Mouse (Mus musculus): ENCODE data around the gene Tex48. TPM values are rescaled to one million over a fixed set of nuclear protein-coding genes. Genes with fewer than 3 reads are reported as not detected.
A peak's percentile ranks its signal among the peaks of the same experiment; 100 is the strongest.

Tex48 gene
- total RNA-seq (2012; rRNA removed) = not detected in 2 replicates
- total RNA-seq (2014; rRNA removed) = not detected in 2 replicates
- not detected in 2 replicates for polyA plus RNA-seq (2012; ENCODE audit: insufficient read length, low read depth)

- DNase-seq (ENCODE audit: extremely low read depth) = peak; percentile 67
Observed at GRCm38 (mm10) chr4:63622378-63622835, at the start of gene Tex48. Gene Tex48, minus strand, starts transcription at chr4:63622428.

GRCm38 (mm10) chr4:63668255-63668654, 46.0 kb upstream of the Tex48 start:
- in situ Hi-C loops (cut with MboI; ENCODE audit: low pct_ligation_motif_present, low pct_unique_long_range_greater_than_20kb, low sequenced_read_pairs) (no loop called here), dilution Hi-C loops (cut with MboI; ENCODE audit: extremely low pct_ligation_motif_present, extremely low pct_unique_long_range_greater_than_20kb, low sequenced_read_pairs) (no loop called here)
- no peaks in the 10 kb centered on the region for H3K36me3 ChIP-seq (replicated peaks in 1 of 2; ENCODE audit: control insufficient read depth in 1 of 2, insufficient read depth in 1 of 2, low read length in 1 of 2)
- peaks cover 17 to 24% of the 10 kb centered on the region in 2 experiments for H3K4me1 ChIP-seq (ENCODE audit: control insufficient read depth in 1 of 2, insufficient read depth in 2 of 2)
- H3K9me3 ChIP-seq (replicated peaks; ENCODE audit: low read length) = no peaks in the 10 kb centered on the region
- no peak overlapping the region for H3K9ac ChIP-seq (ENCODE audit: insufficient read depth, low read depth)
- H3K4me3 ChIP-seq (replicated peaks in 1 of 3; ENCODE audit: low read depth in 2 of 3, low read length in 2 of 3, poor library complexity in 1 of 3) = no peak overlapping the region
- peak; percentile 94 for DNase-seq (ENCODE audit: extremely low read depth)
- peaks cover 17% of the 10 kb centered on the region for H3K27me3 ChIP-seq (replicated peaks)
- peak overlapping the region; percentile 50 for H3K4me2 ChIP-seq (ENCODE audit: insufficient read depth, low read depth, poor library complexity, severe bottlenecking)
- no peak overlapping the region for H3K27ac ChIP-seq (ENCODE audit: insufficient read depth, low read depth)
- no peaks in the 10 kb centered on the region for H3K79me2 ChIP-seq (replicated peaks; ENCODE audit: control insufficient read depth, extremely low read depth, insufficient read depth, poor library complexity, severe bottlenecking)
- TF ChIP-seq CHD2 (IDR thresholded peaks at IDR 0.05; ENCODE audit: low read length) (no peak), RAD21 (IDR thresholded peaks at IDR 0.05; ENCODE audit: low read depth, low read length) (no peak; the same call in 1 of the 2 replicates), TCF12 (IDR thresholded peaks at IDR 0.05; ENCODE audit: low read depth, low read length) (peak; percentile 54), USF2 (conservative IDR thresholded peaks at IDR 0.05; ENCODE audit: low read depth, low read length) (no peak), SIN3A (IDR thresholded peaks at IDR 0.05; ENCODE audit: low read length) (no peak), BHLHE40 (IDR thresholded peaks at IDR 0.05; ENCODE audit: low read depth, low read length) (peak; percentile 82), MAZ (IDR thresholded peaks at IDR 0.05; ENCODE audit: low read depth, low read length) (peak; percentile 57; the same call in 1 of the 2 replicates), POLR2A (IDR thresholded peaks at IDR 0.05; ENCODE audit: low read depth, low read length) (no peak), USF1 (IDR thresholded peaks at IDR 0.05; ENCODE audit: low read depth, low read length) (no peak), ZKSCAN1 (IDR thresholded peaks at IDR 0.05; ENCODE audit: borderline replicate concordance, low read depth, low read length) (no peak), IRF4 (IDR thresholded peaks at IDR 0.05; ENCODE audit: low read depth, low read length) (peak; percentile 81), MAX (IDR thresholded peaks at IDR 0.05; ENCODE audit: low read length) (peak; percentile 76; the same call in 1 of the 2 replicates), RCOR1 (conservative IDR thresholded peaks at IDR 0.05; ENCODE audit: low read depth, low read length) (no peak), HCFC1 (IDR thresholded peaks at IDR 0.05; ENCODE audit: low read depth, low read length) (no peak), CHD1 (IDR thresholded peaks at IDR 0.05; ENCODE audit: low read depth, low read length) (no peak), MYC (IDR thresholded peaks at IDR 0.05; ENCODE audit: low read depth, low read length) (peak; percentile 76; the same call in 1 of the 2 replicates), MAFK (IDR thresholded peaks at IDR 0.05; ENCODE audit: insufficient replicate concordance, low read length) (peak; percentile 91), JUN (IDR thresholded peaks at IDR 0.05; ENCODE audit: insufficient read depth, low read depth, low read length) (peak; percentile 71), NELFE (IDR thresholded peaks at IDR 0.05; ENCODE audit: low read depth, low read length) (no peak), TBP (conservative IDR thresholded peaks at IDR 0.05; ENCODE audit: low read depth, low read length) (no peak), MEF2A (IDR thresholded peaks at IDR 0.05; ENCODE audit: borderline replicate concordance, low read depth, low read length) (peak; percentile 91), JUND (conservative IDR thresholded peaks at IDR 0.05; ENCODE audit: low read depth, low read length) (peak; percentile 69), POLR2AphosphoS2 (IDR thresholded peaks at IDR 0.05; ENCODE audit: low read depth, low read length) (no peak), E2F4 (IDR thresholded peaks at IDR 0.05; ENCODE audit: insufficient replicate concordance, low read depth, low read length) (no peak), PAX5 (IDR thresholded peaks at IDR 0.05; ENCODE audit: low read length) (no peak), ZNF384 (IDR thresholded peaks at IDR 0.05; ENCODE audit: low read depth, low read length) (no peak), EP300 (IDR thresholded peaks at IDR 0.05; ENCODE audit: low read length) (peak; percentile 90), MXI1 (IDR thresholded peaks at IDR 0.05; ENCODE audit: low read depth, low read length) (no peak), KAT2A (IDR thresholded peaks at IDR 0.05; ENCODE audit: insufficient replicate concordance, low read length) (no peak)

More at GRCm38 (mm10) chr4:63622378-63622835, at the start of gene Tex48:
- in situ Hi-C loops (cut with MboI; ENCODE audit: low pct_ligation_motif_present, low pct_unique_long_range_greater_than_20kb, low sequenced_read_pairs) (loop anchor here (25.0 kb wide), 1 partner anchor 865 kb away; no protein-coding TSS in a partner anchor), dilution Hi-C loops (cut with MboI; ENCODE audit: extremely low pct_ligation_motif_present, extremely low pct_unique_long_range_greater_than_20kb, low sequenced_read_pairs) (no loop called here)
- H3K79me2 ChIP-seq (replicated peaks; ENCODE audit: control insufficient read depth, extremely low read depth, insufficient read depth, poor library complexity, severe bottlenecking) = no peaks in the 10 kb centered on the region
- H3K27me3 ChIP-seq (replicated peaks) = peaks cover 1% of the 10 kb centered on the region
- H3K9ac ChIP-seq (ENCODE audit: insufficient read depth, low read depth) = no peak within 1 kb of the TSS
- no peak within 1 kb of the TSS for H3K27ac ChIP-seq (ENCODE audit: insufficient read depth, low read depth)
- TF ChIP-seq SMC3 (IDR thresholded peaks at IDR 0.05; ENCODE audit: low read depth, low read length) (peak; percentile 92), RAD21 (IDR thresholded peaks at IDR 0.05; ENCODE audit: low read depth, low read length) (peak; percentile 92), USF1 (IDR thresholded peaks at IDR 0.05; ENCODE audit: low read depth, low read length) (no peak), TCF12 (IDR thresholded peaks at IDR 0.05; ENCODE audit: low read depth, low read length) (no peak), NRF1 (IDR thresholded peaks at IDR 0.05; ENCODE audit: low read depth, low read length) (no peak), MEF2A (IDR thresholded peaks at IDR 0.05; ENCODE audit: borderline replicate concordance, low read depth, low read length) (no peak), ZC3H11A (IDR thresholded peaks at IDR 0.05; ENCODE audit: low read depth, low read length) (peak; percentile 78), CHD1 (IDR thresholded peaks at IDR 0.05; ENCODE audit: low read depth, low read length) (no peak), RCOR1 (conservative IDR thresholded peaks at IDR 0.05; ENCODE audit: low read depth, low read length) (no peak), CTCF (conservative IDR thresholded peaks at IDR 0.05 in 1 of 2, IDR thresholded peaks at IDR 0.05 in 1 of 2; ENCODE audit: low read depth in 2 of 2, low read length in 2 of 2) (peak; percentile 79 to 91)
- H3K4me2 ChIP-seq (ENCODE audit: insufficient read depth, low read depth, poor library complexity, severe bottlenecking) = peak within 1 kb of the TSS; percentile 52
- H3K36me3 ChIP-seq (replicated peaks in 1 of 2; ENCODE audit: control insufficient read depth in 1 of 2, insufficient read depth in 1 of 2, low read length in 1 of 2) = no peaks in the 10 kb centered on the region
- peaks cover 10% of the 10 kb centered on the region in 2 experiments for H3K4me1 ChIP-seq (ENCODE audit: control insufficient read depth in 1 of 2, insufficient read depth in 2 of 2)
- H3K9me3 ChIP-seq (replicated peaks; ENCODE audit: low read length) = peaks cover 5% of the 10 kb centered on the region
- no peak within 1 kb of the TSS for H3K4me3 ChIP-seq (replicated peaks in 1 of 3; ENCODE audit: low read depth in 2 of 3, low read length in 2 of 3, poor library complexity in 1 of 3)

Data from CH12.LX (cell line).